Mouse (Mus musculus) v-Abl transformed pro-B cells (cell line): ENCODE results near the gene Zscan20.
"Not testable (repeated sequence)": the region's sequence is repeated elsewhere in the genome, so short reads cannot be mapped to it uniquely, and the experiment has no call there.

Source experiments
- in situ Hi-C, 2 experiments: fragments of 400-800 bp; cut with MboI; formaldehyde crosslinking; loops; one replicate each; pipeline ENCODE4 v1.15.1; 2025; ENCODE audit not compliant: unreplicated experiment in 2 of 2

Gene Zscan20

GRCm38 (mm10) chr4:128617363-128618120, 7.6 kb upstream of the Zscan20 start:
- in situ Hi-C loops: loop anchor here (5.0 to 25.0 kb wide), 4 partner anchors 80 to 1380 kb away; partner anchors contain the start of gene Smim12 (in 1 of the 2)

GRCm38 (mm10) chr4:128615761-128616160, 5.9 kb upstream of the Zscan20 start:
- in situ Hi-C loops: loop anchor here (5.0 to 25.0 kb wide), 4 partner anchors 82 to 1378 kb away; partner anchors contain the start of gene Smim12 (in 1 of the 2)

- in situ Hi-C loops: loop anchor here (5.0 to 25.0 kb wide), 6 partner anchors 99 to 1376 kb away; partner anchors contain the start of gene Smim12 (in 1 of the 2)
These were observed 3.4 kb upstream of the Zscan20 start for GRCm38 (mm10) chr4:128613326-128613725.

GRCm38 (mm10) chr4:128611726-128612125, 1.8 kb upstream of the Zscan20 start:
- in situ Hi-C loops: loop anchor here (5.0 to 25.0 kb wide), 6 partner anchors 101 to 1374 kb away; partner anchors contain the start of gene Smim12 (in 1 of the 2)

GRCm38 (mm10) chr4:128610706-128611105, 808 bp upstream of the Zscan20 start:
- in situ Hi-C loops: loop anchor here (5.0 to 25.0 kb wide), 6 partner anchors 102 to 1373 kb away; partner anchors contain the start of gene Smim12 (in 1 of the 2)

- in situ Hi-C loops: loop anchor here in 1 of 2 experiments (25.0 kb wide), 2 partner anchors 478 to 1372 kb away; partner anchors contain the start of gene Smim12
These were observed 498 bp downstream of the Zscan20 start for GRCm38 (mm10) chr4:128609276-128609924.

- in situ Hi-C loops: loop anchor here in 1 of 2 experiments (25.0 kb wide), 2 partner anchors 480 to 1370 kb away; partner anchors contain the start of gene Smim12
These were observed 2.2 kb downstream of the Zscan20 start for GRCm38 (mm10) chr4:128607661-128608060.

- in situ Hi-C loops: loop anchor here in 1 of 2 experiments (25.0 kb wide), 2 partner anchors 481 to 1369 kb away; partner anchors contain the start of gene Smim12
These were observed 3.3 kb downstream of the Zscan20 start for GRCm38 (mm10) chr4:128606586-128606985.

GRCm38 (mm10) chr4:128597801-128598560, 11.9 kb downstream of the Zscan20 start:
- in situ Hi-C loops: no loop called here

- in situ Hi-C loops: no loop called here
These were observed 15.8 kb downstream of the Zscan20 start for GRCm38 (mm10) chr4:128594062-128594461.

GRCm38 (mm10) chr4:128593286-128593685, 16.6 kb downstream of the Zscan20 start:
- in situ Hi-C loops: no loop called here

GRCm38 (mm10) chr4:128579182-128579581, 30.7 kb downstream of the Zscan20 start:
- in situ Hi-C loops: no loop called here

- in situ Hi-C loops: no loop called here
These were observed 34.1 kb downstream of the Zscan20 start for GRCm38 (mm10) chr4:128575811-128576210.

- in situ Hi-C loops: no loop called here
These were observed 49.6 kb downstream of the Zscan20 start for GRCm38 (mm10) chr4:128560327-128560726.

GRCm38 (mm10) chr4:128554198-128554597, 55.7 kb downstream of the Zscan20 start:
- in situ Hi-C loops: no loop called here

- in situ Hi-C loops: no loop called here
These were observed 59.1 kb downstream of the Zscan20 start for GRCm38 (mm10) chr4:128550756-128551155.

GRCm38 (mm10) chr4:128543956-128544486, 65.9 kb downstream of the Zscan20 start:
- in situ Hi-C loops: not testable (repeated sequence)

GRCm38 (mm10) chr4:128543378-128543777, 66.5 kb downstream of the Zscan20 start:
- in situ Hi-C loops: no loop called here
